Mouse (Mus musculus): ENCODE results near the gene Pltp. TPM values are rescaled to one million over a fixed set of nuclear protein-coding genes. Genes with fewer than 3 reads are reported as not detected.

Pltp gene
- polyA plus RNA-seq, 1 experiment from 2014 or later, result 28.1 TPM

- H3K4me1 ChIP-seq (replicated peaks; ENCODE audit: control insufficient read depth, insufficient read depth, low read length), result peaks cover 4% of the 10 kb centered on the region
- no peaks in the 10 kb centered on the region for H3K27me3 ChIP-seq (replicated peaks; ENCODE audit: control insufficient read depth, insufficient read depth, low read length)
- no peak overlapping the region for H3K27ac ChIP-seq (ENCODE audit: low read depth)
- no peak overlapping the region for H3K4me2 ChIP-seq (ENCODE audit: low read length)
- H3K9me3 ChIP-seq (ENCODE audit: control insufficient read depth, low read length), result no peaks in the 10 kb centered on the region
- no peak overlapping the region for H3K9ac ChIP-seq (ENCODE audit: low read length)
- H3K36me3 ChIP-seq (ENCODE audit: control insufficient read depth, insufficient read depth, low read length), result peaks cover 71% of the 10 kb centered on the region
- DNase-seq (ENCODE audit: low spot score) (no peak), ATAC-seq (replicated peaks; ENCODE audit: low FRiP score, low TSS enrichment, low read depth) (no peak)
- 91% methylated on average over 18 of the region's 18 CpGs for WGBS
- H3K4me3 ChIP-seq (ENCODE audit: low read depth, low read length), result no peak overlapping the region
These were observed 65.7 kb downstream of the Pltp start for GRCm38 (mm10) chr2:164791841-164792261.

GRCm38 (mm10) chr2:164790451-164790850, 67.1 kb downstream of the Pltp start:
- Histone ChIP-seq H3K4me1 (replicated peaks; ENCODE audit: control insufficient read depth, insufficient read depth, low read length) (peaks cover 8% of the 10 kb centered on the region), H3K27me3 (replicated peaks; ENCODE audit: control insufficient read depth, insufficient read depth, low read length) (no peaks in the 10 kb centered on the region), H3K4me2 (ENCODE audit: low read length) (no peak overlapping the region), H3K9me3 (ENCODE audit: control insufficient read depth, low read length) (no peaks in the 10 kb centered on the region), H3K36me3 (ENCODE audit: control insufficient read depth, insufficient read depth, low read length) (peaks cover 57% of the 10 kb centered on the region), H3K9ac (ENCODE audit: low read length) (no peak overlapping the region), H3K27ac (ENCODE audit: low read depth) (no peak overlapping the region), H3K4me3 (ENCODE audit: low read depth, low read length) (no peak overlapping the region)
- WGBS, result 71% methylated on average over 4 of the region's 4 CpGs
- ATAC-seq (replicated peaks; ENCODE audit: low FRiP score, low TSS enrichment, low read depth) (no peak), DNase-seq (ENCODE audit: low spot score) (no peak)

Other genes with a start within 250 kb of the Pltp start
- not detected in 2 replicates for gene Wfdc6b, start 244.2 kb downstream of the Pltp start, polyA plus RNA-seq (2014; fragmentation: Nextera tagmentation; extraction: Ambion mirVana)
- not detected in 2 replicates for gene Wfdc8, start 244.1 kb downstream of the Pltp start, polyA plus RNA-seq (2014; fragmentation: Nextera tagmentation; extraction: Ambion mirVana)
- gene Wfdc16, start 218.9 kb downstream of the Pltp start, polyA plus RNA-seq (2014; fragmentation: Nextera tagmentation; extraction: Ambion mirVana), result not detected in 2 replicates
- 1.2 TPM in 1 of 2 replicates, not detected in the other for gene Wfdc10, start 201.7 kb downstream of the Pltp start, polyA plus RNA-seq (2014; fragmentation: Nextera tagmentation; extraction: Ambion mirVana)
- not detected in 2 replicates for gene Wfdc9, start 201.1 kb downstream of the Pltp start, polyA plus RNA-seq (2014; fragmentation: Nextera tagmentation; extraction: Ambion mirVana)
- gene Wfdc11, start 183.6 kb downstream of the Pltp start, polyA plus RNA-seq (2014; fragmentation: Nextera tagmentation; extraction: Ambion mirVana), result not detected in 2 replicates
- gene Wfdc13, start 172.6 kb downstream of the Pltp start, polyA plus RNA-seq (2014; fragmentation: Nextera tagmentation; extraction: Ambion mirVana), result 0.28 TPM in 2 replicates
- not detected in 2 replicates for gene Spint4, start 159.2 kb downstream of the Pltp start, polyA plus RNA-seq (2014; fragmentation: Nextera tagmentation; extraction: Ambion mirVana)
- not detected in 2 replicates for gene Spint5, start 142.4 kb downstream of the Pltp start, polyA plus RNA-seq (2014; fragmentation: Nextera tagmentation; extraction: Ambion mirVana)
- 2.0 and 2.6 TPM in 2 replicates for gene Wfdc3, start 111.8 kb downstream of the Pltp start, polyA plus RNA-seq (2014; fragmentation: Nextera tagmentation; extraction: Ambion mirVana)
- 66.4 and 67.0 TPM in 2 replicates for gene Dnttip1, start 111.7 kb downstream of the Pltp start, polyA plus RNA-seq (2014; fragmentation: Nextera tagmentation; extraction: Ambion mirVana)
- gene Ube2c, start 87.8 kb downstream of the Pltp start, polyA plus RNA-seq (2014; fragmentation: Nextera tagmentation; extraction: Ambion mirVana), result 462 and 476 TPM in 2 replicates
- gene Tnnc2, start 77.7 kb downstream of the Pltp start, polyA plus RNA-seq (2014; fragmentation: Nextera tagmentation; extraction: Ambion mirVana), result 0.69 and 1.3 TPM in 2 replicates
- gene Snx21, start 71.9 kb downstream of the Pltp start, polyA plus RNA-seq (2014; fragmentation: Nextera tagmentation; extraction: Ambion mirVana), result 20.5 and 21.3 TPM in 2 replicates
- gene Acot8, start 52.8 kb downstream of the Pltp start, polyA plus RNA-seq (2014; fragmentation: Nextera tagmentation; extraction: Ambion mirVana), result 19.2 and 19.6 TPM in 2 replicates
- 8.9 and 11.4 TPM in 2 replicates for gene Zswim3, start 52.6 kb downstream of the Pltp start, polyA plus RNA-seq (2014; fragmentation: Nextera tagmentation; extraction: Ambion mirVana)
- gene Zswim1, start 35.0 kb downstream of the Pltp start, polyA plus RNA-seq (2014; fragmentation: Nextera tagmentation; extraction: Ambion mirVana), result 16.5 and 17.4 TPM in 2 replicates
- gene Spata25, start 29.2 kb downstream of the Pltp start, polyA plus RNA-seq (2014; fragmentation: Nextera tagmentation; extraction: Ambion mirVana), result not detected in 2 replicates
- 155 and 168 TPM in 2 replicates for gene Ctsa, start 24.8 kb downstream of the Pltp start, polyA plus RNA-seq (2014; fragmentation: Nextera tagmentation; extraction: Ambion mirVana)
- gene Neurl2, start 24.3 kb downstream of the Pltp start, polyA plus RNA-seq (2014; fragmentation: Nextera tagmentation; extraction: Ambion mirVana), result 6.7 and 7.7 TPM in 2 replicates
- 76.0 and 85.5 TPM in 2 replicates for gene Pcif1, start 21.6 kb upstream of the Pltp start, polyA plus RNA-seq (2014; fragmentation: Nextera tagmentation; extraction: Ambion mirVana)
- 12.7 and 14.3 TPM in 2 replicates for gene Zfp335, start 54.0 kb upstream of the Pltp start, polyA plus RNA-seq (2014; fragmentation: Nextera tagmentation; extraction: Ambion mirVana)
- 2.4 and 3.3 TPM in 2 replicates for gene Mmp9, start 83.1 kb upstream of the Pltp start, polyA plus RNA-seq (2014; fragmentation: Nextera tagmentation; extraction: Ambion mirVana)
- gene Slc12a5, start 103.1 kb upstream of the Pltp start, polyA plus RNA-seq (2014; fragmentation: Nextera tagmentation; extraction: Ambion mirVana), result 1.3 and 1.5 TPM in 2 replicates
- gene Ncoa5, start 177.2 kb upstream of the Pltp start, polyA plus RNA-seq (2014; fragmentation: Nextera tagmentation; extraction: Ambion mirVana), result 57.0 and 58.5 TPM in 2 replicates
- 12.5 and 12.8 TPM in 2 replicates for gene Cd40, start 197.9 kb upstream of the Pltp start, polyA plus RNA-seq (2014; fragmentation: Nextera tagmentation; extraction: Ambion mirVana)
- gene 1700025C18Rik, start 233.0 kb upstream of the Pltp start, polyA plus RNA-seq (2014; fragmentation: Nextera tagmentation; extraction: Ambion mirVana), result not detected in 2 replicates